Mouse (Mus musculus): ENCODE results near the gene Cfap69.

GRCm38 (mm10) chr5:5610540-5610939 lies 53.5 kb downstream of the Cfap69 start:
- TF ChIP-seq POLR2A (IDR thresholded peaks at IDR 0.05; ENCODE audit: insufficient read depth, low read length): no peak
- TF ChIP-seq CTCF (IDR thresholded peaks at IDR 0.05; ENCODE audit: low read depth, low read length): no peak
